Mouse (Mus musculus): Measurements from ENCODE around the gene Olfr1167.
"Not testable (repeated sequence)": the region's sequence is repeated elsewhere in the genome, so short reads cannot be mapped to it uniquely, and the experiment has no call there.

The Olfr1167 gene

GRCm38 (mm10) chr2:88155093-88155492, at the start of gene Olfr1167:
Gene Olfr1167 (minus strand): TSS chr2:88155193.
- DNase-seq (ENCODE audit: low spot score in 2 of 2) = not testable (repeated sequence)

GRCm38 (mm10) chr2:88181580-88181979, 26.6 kb upstream of the Olfr1167 start, which contains the start of gene Olfr1168:
Gene Olfr1168 (plus strand): TSS chr2:88181880.
- no peak for DNase-seq (ENCODE audit: low spot score in 2 of 2)

- DNase-seq (ENCODE audit: low spot score in 2 of 2) = no peak
These were observed 26.8 kb downstream of the Olfr1167 start, which contains the start of gene Olfr1166 for GRCm38 (mm10) chr2:88128172-88128571. Gene Olfr1166 (minus strand): TSS chr2:88128272.
